Mouse (Mus musculus) embryonic facial prominence, embryonic 13.5 days (tissue): ENCODE measurements around the gene Kif19a. TPM values are rescaled to one million over a fixed set of nuclear protein-coding genes. Genes with fewer than 3 reads are reported as not detected.
A peak's percentile ranks its signal among the peaks of the same experiment; 100 is the strongest.

ENCODE experiments used
- ATAC-seq: fragments of 200-750 bp; cut with Nextera tagmentation; 2 replicates; pipeline ENCODE4 v1.8.0; 2017; ENCODE audit warnings: low read depth; ENCODE audit not compliant: insufficient number of reproducible peaks, insufficient read depth, low FRiP score, low TSS enrichment
- H3K27ac ChIP-seq: fragments of 300-500 bp; sonication (generic); 2 replicates; pipeline ENCODE4 v1.5.1; 2015; ENCODE audit warnings: moderate library complexity, mild to moderate bottlenecking, inconsistent platforms
- H3K27me3 ChIP-seq: fragments of 300-500 bp; sonication (generic); 2 replicates; pipeline ENCODE4 v1.6.1; 2015; ENCODE audit warnings: mild to moderate bottlenecking, inconsistent platforms
- H3K36me3 ChIP-seq: fragments of 300-500 bp; sonication (generic); 2 replicates; pipeline ENCODE4 v1.6.1; 2015; ENCODE audit warnings: mild to moderate bottlenecking, inconsistent platforms
- H3K4me1 ChIP-seq: fragments of 300-500 bp; sonication (generic); 2 replicates; pipeline ENCODE4 v1.6.1; 2015; ENCODE audit warnings: inconsistent platforms
- H3K4me2 ChIP-seq: fragments of 300-500 bp; sonication (generic); 2 replicates; pipeline ENCODE4 v1.6.1; 2015; ENCODE audit warnings: moderate library complexity, mild to moderate bottlenecking, inconsistent platforms
- H3K4me3 ChIP-seq: fragments of 300-500 bp; sonication (generic); 2 replicates; pipeline ENCODE4 v1.5.1; 2015; ENCODE audit warnings: mild to moderate bottlenecking, inconsistent platforms
- H3K9ac ChIP-seq: fragments of 300-500 bp; sonication (generic); 2 replicates; pipeline ENCODE4 v1.6.1; 2015; ENCODE audit warnings: mild to moderate bottlenecking, inconsistent platforms
- H3K9me3 ChIP-seq: fragments of 300-500 bp; sonication (generic); 2 replicates; pipeline ENCODE4 v1.6.1; 2016; ENCODE audit warnings: inconsistent platforms
- WGBS: fragments of 180-500 bp; shearing (Covaris S2); methylation state at CpG from one replicate; pipeline ENCODE4 v1.1.7; 2015; ENCODE audit warnings: mixed read lengths; 5-methylcytosine and 5-hydroxymethylcytosine counted together
- polyA plus RNA-seq: library from polyadenylated mRNA; unstranded; fragments of >200 nt; fragmentation: Nextera tagmentation; extraction: Ambion mirVana; gene quantifications from 2 replicates; pipeline ENCODE4 v1.2.1, GENCODE M21; 2015

Kif19a gene
- polyA plus RNA-seq, 1 experiment from 2014 or later = 0.69 TPM

GRCm38 (mm10) chr11:114829499-114830432, 64.6 kb downstream of the Kif19a start:
- Histone ChIP-seq H3K27ac (peak overlapping the region; percentile 90), H3K9me3 (no peaks in the 10 kb centered on the region), H3K4me3 (peak overlapping the region; percentile 29), H3K36me3 (no peaks in the 10 kb centered on the region), H3K4me2 (peak overlapping the region; percentile 61), H3K27me3 (no peaks in the 10 kb centered on the region), H3K9ac (peak overlapping the region; percentile 66), H3K4me1 (peaks cover 22% of the 10 kb centered on the region)
- WGBS = 6% methylated on average over 24 of the region's 24 CpGs
- peak; percentile 81 for ATAC-seq

- no peaks in the 10 kb centered on the region for H3K9me3 ChIP-seq
- H3K27me3 ChIP-seq = no peaks in the 10 kb centered on the region
- no peaks in the 10 kb centered on the region for H3K36me3 ChIP-seq
- H3K4me3 ChIP-seq = peak overlapping the region; percentile 29
- peak overlapping the region; percentile 90 for H3K27ac ChIP-seq
- peak overlapping the region; percentile 61 for H3K4me2 ChIP-seq
- ATAC-seq = no peak
- WGBS = 13% methylated on average over 8 of the region's 8 CpGs
- peaks cover 22% of the 10 kb centered on the region for H3K4me1 ChIP-seq
- H3K9ac ChIP-seq = peak overlapping the region; percentile 66
These were observed 65.2 kb downstream of the Kif19a start for GRCm38 (mm10) chr11:114830433-114830773.

GRCm38 (mm10) chr11:114833166-114833565, 68.0 kb downstream of the Kif19a start:
- ATAC-seq = no peak
- no peak overlapping the region for H3K27ac ChIP-seq
- H3K9me3 ChIP-seq = no peaks in the 10 kb centered on the region
- no peaks in the 10 kb centered on the region for H3K36me3 ChIP-seq
- H3K27me3 ChIP-seq = no peaks in the 10 kb centered on the region
- no peak overlapping the region for H3K4me2 ChIP-seq
- WGBS = 58% methylated on average over 5 of the region's 5 CpGs
- no peak overlapping the region for H3K9ac ChIP-seq
- H3K4me3 ChIP-seq = no peak overlapping the region
- peaks cover 22% of the 10 kb centered on the region for H3K4me1 ChIP-seq

Other genes starting within 250 kb of the Kif19a start
- 1,049 and 1,157 TPM in 2 replicates for gene Rpl38, start 96.9 kb upstream of the Kif19a start, polyA plus RNA-seq
- gene Ttyh2, start 90.0 kb upstream of the Kif19a start, polyA plus RNA-seq = 17.1 and 18.2 TPM in 2 replicates
- gene Dnaic2, start 38.0 kb upstream of the Kif19a start, polyA plus RNA-seq = 1.1 TPM in 2 replicates
- 1.1 and 1.6 TPM in 2 replicates for gene Btbd17, start 30.6 kb downstream of the Kif19a start, polyA plus RNA-seq
- gene Gpr142, start 33.5 kb downstream of the Kif19a start, polyA plus RNA-seq = not detected in 2 replicates
- gene Gprc5c, start 85.8 kb downstream of the Kif19a start, polyA plus RNA-seq = 44.4 and 44.8 TPM in 2 replicates
- gene Cd300a, start 124.7 kb downstream of the Kif19a start, polyA plus RNA-seq = 1.0 and 2.3 TPM in 2 replicates
- 0.15 and 0.32 TPM in 2 replicates for gene Cd300lb, start 169.0 kb downstream of the Kif19a start, polyA plus RNA-seq
- gene Cd300c, start 203.8 kb downstream of the Kif19a start, polyA plus RNA-seq = not detected in 2 replicates
- gene Cd300ld, start 224.5 kb downstream of the Kif19a start, polyA plus RNA-seq = 0.07 TPM in 1 of 2 replicates, not detected in the other
- 1.4 and 2.1 TPM in 2 replicates for gene Cd300c2, start 236.5 kb downstream of the Kif19a start, polyA plus RNA-seq